Comparison of ENCODE assay signal across 8 mouse cellular contexts in genomic region chr10:128743791-128744191, GRCm38 (mm10). TPM values are rescaled to one million over a fixed set of nuclear protein-coding genes. Genes with fewer than 3 reads are reported as not detected.
DNase-seq lines count a peak whose midpoint lies in the region; ATAC-seq lines count a peak whose summit lies in the region.

No protein-coding gene starts in this region.

- 1% methylated on average over 37 of the region's 37 CpGs for WGBS in embryonic facial prominence, embryonic 10.5 days
- WGBS in liver, embryonic 16.5 days (ENCODE audit: insufficient replicate concordance) = under 1% methylated on average over 36 of the region's 37 CpGs
- WGBS in neural tube, embryonic 13.5 days = 0% methylated on average over 24 of the region's 37 CpGs

- no peaks in the 10 kb centered on the region for H3K36me3 ChIP-seq in embryonic facial prominence, embryonic 10.5 days (replicated peaks)
- no peaks in the 10 kb centered on the region for H3K36me3 ChIP-seq in liver, embryonic 16.5 days (ENCODE audit: control insufficient read depth, insufficient read depth)
- no peaks in the 10 kb centered on the region for H3K36me3 ChIP-seq in neural tube, embryonic 13.5 days

- ATAC-seq in liver, embryonic 16.5 days (ENCODE audit: low read depth) = peak; percentile 32
- no peak for ATAC-seq in neural tube, embryonic 13.5 days (ENCODE audit: low read depth)

- DNase-seq in spleen, adult 18-20 months = peak; percentile 53 to 61
- DNase-seq in spleen, adult 12 weeks (ENCODE audit: low spot score) = no peak
- DNase-seq in embryonic facial prominence, embryonic 10.5 days (ENCODE audit: low spot score) = peak; percentile 79
- peak; percentile 64 for DNase-seq in heart, adult 8-10 months (ENCODE audit: low spot score)
- peak; percentile 61 to 62 for DNase-seq in kidney, adult 8-10 months
- peak; percentile 56 to 62 for DNase-seq in thymus, adult 18-20 months

- peak overlapping the region; percentile 56 for H3K9ac ChIP-seq in liver, embryonic 16.5 days (ENCODE audit: low read depth, low read length)
- peak overlapping the region; percentile 81 for H3K9ac ChIP-seq in neural tube, embryonic 13.5 days

- peak overlapping the region; percentile 77 for H3K4me3 ChIP-seq in embryonic facial prominence, embryonic 10.5 days
- peak overlapping the region; percentile 60 for H3K4me3 ChIP-seq in liver, embryonic 16.5 days (ENCODE audit: low read depth, low read length)
- H3K4me3 ChIP-seq in neural tube, embryonic 13.5 days = peak overlapping the region; percentile 62

- H3K4me1 ChIP-seq in embryonic facial prominence, embryonic 10.5 days = peaks cover 36% of the 10 kb centered on the region
- peaks cover 12% of the 10 kb centered on the region for H3K4me1 ChIP-seq in liver, embryonic 16.5 days (ENCODE audit: control insufficient read depth, low read depth, low read length)
- peaks cover 29% of the 10 kb centered on the region for H3K4me1 ChIP-seq in neural tube, embryonic 13.5 days (replicated peaks)

- peak overlapping the region; percentile 81 for H3K27ac ChIP-seq in embryonic facial prominence, embryonic 10.5 days (replicated peaks)
- H3K27ac ChIP-seq in liver, embryonic 16.5 days (ENCODE audit: low read length) = peak overlapping the region; percentile 22; the same call in 1 of the 2 replicates
- H3K27ac ChIP-seq in neural tube, embryonic 13.5 days (replicated peaks) = no peak overlapping the region

- H3K27me3 ChIP-seq in embryonic facial prominence, embryonic 10.5 days (replicated peaks; ENCODE audit: low read depth, poor library complexity, severe bottlenecking) = peaks cover 58% of the 10 kb centered on the region
- peaks cover 37% of the 10 kb centered on the region for H3K27me3 ChIP-seq in liver, embryonic 16.5 days (ENCODE audit: control insufficient read depth, insufficient read depth, low read depth, low read length)
- H3K27me3 ChIP-seq in neural tube, embryonic 13.5 days = peaks cover 55% of the 10 kb centered on the region

- peak overlapping the region; percentile 66 for H3K4me2 ChIP-seq in liver, embryonic 16.5 days (ENCODE audit: low read depth, low read length)
- peak overlapping the region; percentile 93 for H3K4me2 ChIP-seq in neural tube, embryonic 13.5 days

- no peaks in the 10 kb centered on the region for H3K9me3 ChIP-seq in embryonic facial prominence, embryonic 10.5 days
- H3K9me3 ChIP-seq in liver, embryonic 16.5 days (replicated peaks; ENCODE audit: control insufficient read depth, low read length) = no peaks in the 10 kb centered on the region
- no peaks in the 10 kb centered on the region for H3K9me3 ChIP-seq in neural tube, embryonic 13.5 days

RNA-seq across cellular contexts. Expression of gene Dgka, which starts 0.9 kb away (rescaled TPM):
- 5.2 and 6.3 TPM in 2 replicates for polyA plus RNA-seq in embryonic facial prominence, embryonic 10.5 days (2016; fragmentation: Nextera tagmentation; extraction: Ambion mirVana)
- total RNA-seq in heart, adult 8-10 months (2022) = 10 to 100 TPM; 11.3 to 12.9 (median 12.6) TPM
- 2.6 and 3.0 TPM in 2 replicates for polyA plus RNA-seq in liver, embryonic 16.5 days (2015; fragmentation: Nextera tagmentation; extraction: Ambion mirVana)
- polyA plus RNA-seq in neural tube, embryonic 13.5 days (2015; fragmentation: Nextera tagmentation; extraction: Ambion mirVana) = 7.8 and 8.2 TPM in 2 replicates

RNA-seq across cellular contexts. Expression of gene Pym1, which starts 3.9 kb away (rescaled TPM):
- 56.6 and 60.0 TPM in 2 replicates for polyA plus RNA-seq in embryonic facial prominence, embryonic 10.5 days (2016; fragmentation: Nextera tagmentation; extraction: Ambion mirVana)
- 10 to 100 TPM in 1 of 4 experiments, 1 to 10 TPM in 3; 7.9 to 11.1 (median 9.4) TPM for total RNA-seq in heart, adult 8-10 months (2022)
- polyA plus RNA-seq in liver, embryonic 16.5 days (2015; fragmentation: Nextera tagmentation; extraction: Ambion mirVana) = 11.9 and 13.5 TPM in 2 replicates
- polyA plus RNA-seq in neural tube, embryonic 13.5 days (2015; fragmentation: Nextera tagmentation; extraction: Ambion mirVana) = 44.1 and 46.6 TPM in 2 replicates

RNA-seq across cellular contexts. Expression of gene Cdk2, which starts 39.0 kb away (rescaled TPM):
- 124 and 130 TPM in 2 replicates for polyA plus RNA-seq in embryonic facial prominence, embryonic 10.5 days (2016; fragmentation: Nextera tagmentation; extraction: Ambion mirVana)
- total RNA-seq in heart, adult 8-10 months (2022) = 1 to 10 TPM; 8.0 to 8.8 (median 8.5) TPM
- polyA plus RNA-seq in liver, embryonic 16.5 days (2015; fragmentation: Nextera tagmentation; extraction: Ambion mirVana) = 50.8 and 53.8 TPM in 2 replicates
- 23.3 and 29.1 TPM in 2 replicates for polyA plus RNA-seq in neural tube, embryonic 13.5 days (2015; fragmentation: Nextera tagmentation; extraction: Ambion mirVana)

RNA-seq across cellular contexts. Expression of gene Pmel, which starts 39.8 kb away (rescaled TPM):
- 8.6 and 17.3 TPM in 2 replicates for polyA plus RNA-seq in embryonic facial prominence, embryonic 10.5 days (2016; fragmentation: Nextera tagmentation; extraction: Ambion mirVana)
- total RNA-seq in heart, adult 8-10 months (2022) = under 1 TPM; 0.29 to 0.79 (median 0.44) TPM
- polyA plus RNA-seq in liver, embryonic 16.5 days (2015; fragmentation: Nextera tagmentation; extraction: Ambion mirVana) = 0.43 and 0.59 TPM in 2 replicates
- 0.50 and 1.0 TPM in 2 replicates for polyA plus RNA-seq in neural tube, embryonic 13.5 days (2015; fragmentation: Nextera tagmentation; extraction: Ambion mirVana)

RNA-seq across cellular contexts. Expression of gene Mmp19, which starts 46.9 kb away (rescaled TPM):
- 0.26 and 0.30 TPM in 2 replicates for polyA plus RNA-seq in embryonic facial prominence, embryonic 10.5 days (2016; fragmentation: Nextera tagmentation; extraction: Ambion mirVana)
- total RNA-seq in heart, adult 8-10 months (2022) = 1 to 10 TPM; 2.2 to 2.8 (median 2.5) TPM
- polyA plus RNA-seq in liver, embryonic 16.5 days (2015; fragmentation: Nextera tagmentation; extraction: Ambion mirVana) = 10.4 and 10.6 TPM in 2 replicates
- 0.59 and 0.63 TPM in 2 replicates for polyA plus RNA-seq in neural tube, embryonic 13.5 days (2015; fragmentation: Nextera tagmentation; extraction: Ambion mirVana)
